Mouse (Mus musculus) gonadal fat pad, adult 2 months (tissue): ENCODE data around the gene Fgr. TPM values are rescaled to one million over a fixed set of nuclear protein-coding genes. Genes with fewer than 3 reads are reported as not detected.

Source experiments
- DNase-seq: peaks from one replicate; pipeline ENCODE4 v3.0.0-alpha.2; 2012; ENCODE audit warnings: low read depth
- polyA plus RNA-seq: library from polyadenylated mRNA; depleted of rRNA; stranded (reverse); fragments of >200 nt; gene quantifications from 2 replicates; pipeline ENCODE4 v1.2.3, GENCODE M21; 2012

Fgr gene
- polyA plus RNA-seq, 1 experiment = 3.3 TPM

- no peak for DNase-seq
Measured at GRCm38 (mm10) chr4:132958741-132959678, 14.9 kb upstream of the Fgr start.

GRCm38 (mm10) chr4:132959679-132960045 lies 14.2 kb upstream of the Fgr start:
- DNase-seq = no peak

- DNase-seq = no peak
Measured at GRCm38 (mm10) chr4:132960313-132960712, 13.6 kb upstream of the Fgr start.

GRCm38 (mm10) chr4:132960864-132961639 lies 12.8 kb upstream of the Fgr start:
- no peak for DNase-seq

- no peak for DNase-seq
Measured at GRCm38 (mm10) chr4:132961866-132962265, 12.0 kb upstream of the Fgr start.

GRCm38 (mm10) chr4:132962628-132963027 lies 11.3 kb upstream of the Fgr start:
- no peak for DNase-seq

- DNase-seq = no peak
Measured at GRCm38 (mm10) chr4:132963436-132963835, 10.5 kb upstream of the Fgr start.

GRCm38 (mm10) chr4:132964064-132964463 lies 9.8 kb upstream of the Fgr start:
- DNase-seq = no peak

GRCm38 (mm10) chr4:132964473-132964872 lies 9.4 kb upstream of the Fgr start:
- DNase-seq = no peak

GRCm38 (mm10) chr4:132968105-132968938 lies 5.6 kb upstream of the Fgr start:
- DNase-seq = no peak

GRCm38 (mm10) chr4:132971601-132972000 lies 2.3 kb upstream of the Fgr start:
- no peak for DNase-seq

GRCm38 (mm10) chr4:132972101-132972500 lies 1.8 kb upstream of the Fgr start:
- DNase-seq = no peak

- DNase-seq = no peak
Measured at GRCm38 (mm10) chr4:132972556-132972955, 1.3 kb upstream of the Fgr start.

GRCm38 (mm10) chr4:132973186-132973585 lies 709 bp upstream of the Fgr start:
- no peak for DNase-seq

GRCm38 (mm10) chr4:132974904-132975303 lies 1.0 kb downstream of the Fgr start:
- DNase-seq = no peak

GRCm38 (mm10) chr4:132975791-132976190 lies 1.9 kb downstream of the Fgr start:
- no peak for DNase-seq

- DNase-seq = no peak
Measured at GRCm38 (mm10) chr4:132976729-132977128, 2.8 kb downstream of the Fgr start.

- no peak for DNase-seq
Measured at GRCm38 (mm10) chr4:132977597-132977996, 3.7 kb downstream of the Fgr start.

GRCm38 (mm10) chr4:132979186-132979585 lies 5.3 kb downstream of the Fgr start:
- DNase-seq = no peak

GRCm38 (mm10) chr4:132981621-132982020 lies 7.7 kb downstream of the Fgr start:
- no peak for DNase-seq

GRCm38 (mm10) chr4:132982999-132983398 lies 9.1 kb downstream of the Fgr start:
- no peak for DNase-seq
